Mouse (Mus musculus) limb, embryonic 14.5 days (tissue): ENCODE data around the gene Tspyl3. TPM values are rescaled to one million over a fixed set of nuclear protein-coding genes. Genes with fewer than 3 reads are reported as not detected.

Experiments used
- ATAC-seq: fragments of 200-750 bp; cut with Nextera tagmentation; 2 replicates; pipeline ENCODE4 v1.8.0; 2017; ENCODE audit warnings: low read depth, moderate number of reproducible peaks, moderate TSS enrichment; ENCODE audit not compliant: low FRiP score
- DNase-seq: peaks from one replicate; pipeline ENCODE4 v3.0.0-alpha.2; 2015; ENCODE audit warnings: low spot score
- H3K27ac ChIP-seq: fragments of 300-500 bp; sonication (generic); replicated peaks from 2 replicates; pipeline ENCODE4 v1.5.1; 2014; ENCODE audit warnings: low read depth, mild to moderate bottlenecking, low read length, moderate library complexity, mixed read lengths
- H3K27me3 ChIP-seq: fragments of 300-500 bp; sonication (generic); 2 replicates; pipeline ENCODE4 v1.6.1; 2014; ENCODE audit warnings: low read length, mixed read lengths; ENCODE audit not compliant: control insufficient read depth, insufficient read depth
- H3K36me3 ChIP-seq: fragments of 300-500 bp; sonication (generic); 2 replicates; pipeline ENCODE4 v1.6.1; 2014; ENCODE audit warnings: mild to moderate bottlenecking, low read length, moderate library complexity, mixed read lengths; ENCODE audit not compliant: control insufficient read depth, insufficient read depth
- H3K4me1 ChIP-seq: fragments of 300-500 bp; sonication (generic); 2 replicates; pipeline ENCODE4 v1.6.1; 2014; ENCODE audit warnings: antibody characterized with exemption, low read length, mixed read lengths; ENCODE audit not compliant: control insufficient read depth, insufficient read depth
- H3K4me2 ChIP-seq: fragments of 300-500 bp; sonication (generic); replicated peaks from 2 replicates; pipeline ENCODE4 v1.6.1; 2014; ENCODE audit warnings: low read depth, mild to moderate bottlenecking, low read length, moderate library complexity; ENCODE audit not compliant: severe bottlenecking
- H3K4me3 ChIP-seq: fragments of 300-500 bp; sonication (generic); replicated peaks from 2 replicates; pipeline ENCODE4 v1.5.1; 2014; ENCODE audit warnings: low read length
- H3K9ac ChIP-seq: fragments of 300-500 bp; sonication (generic); 2 replicates; pipeline ENCODE4 v1.6.1; 2014; ENCODE audit warnings: mild to moderate bottlenecking, low read depth, low read length, moderate library complexity; ENCODE audit not compliant: severe bottlenecking
- H3K9me3 ChIP-seq: fragments of 300-500 bp; sonication (generic); 2 replicates; pipeline ENCODE4 v1.6.1; 2016; ENCODE audit warnings: low read length; ENCODE audit not compliant: control insufficient read depth
- POLR2A ChIP-seq: fragments of 200-500 bp; IDR thresholded peaks from 2 replicates; pipeline ENCODE4 v1.8.0; 2012; ENCODE audit warnings: inconsistent platforms, mild to moderate bottlenecking, moderate library complexity, borderline replicate concordance; ENCODE audit not compliant: insufficient read depth, insufficient read length; ENCODE audit errors: extremely low read depth
- WGBS: fragments of 180-500 bp; shearing (Covaris S2); extraction: QIAGEN DNeasy Blood & Tissue Kit; methylation state at CpG from one replicate; pipeline ENCODE4 v1.1.7; 2014; 5-methylcytosine and 5-hydroxymethylcytosine counted together
- polyA plus RNA-seq, 2 experiments: library from polyadenylated mRNA; depleted of rRNA in 1 of 2; stranded (reverse) in 1 of 2; unstranded in 1 of 2; fragments of >200 nt; fragmentation: Nextera tagmentation in 1 of 2; extraction: Ambion mirVana in 1 of 2; gene quantifications; 2 replicates each; pipeline versions ENCODE4 v1.2.1 to v1.2.3; 2012 to 2014

Gene Tspyl3
- polyA plus RNA-seq, 2 experiments, result 13.1 to 13.3 TPM

DNA sequence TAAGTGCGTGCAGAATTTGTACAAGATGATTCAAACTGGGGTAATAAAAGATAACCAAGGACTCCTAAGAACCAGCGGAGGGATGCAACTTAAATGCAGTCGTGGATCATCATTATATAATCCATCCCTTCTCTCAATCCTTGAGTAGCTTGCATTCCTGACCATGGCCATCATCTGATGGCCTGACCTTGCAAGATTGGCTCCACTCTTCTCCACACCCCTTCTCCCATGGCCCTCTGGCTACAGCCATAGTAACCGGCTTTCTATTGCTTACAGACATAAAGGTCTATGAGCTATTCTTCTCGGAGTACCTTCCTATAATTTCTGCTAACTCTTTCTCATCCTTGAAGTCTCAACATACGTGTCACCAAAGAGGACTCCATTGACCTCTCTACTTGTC, 16.9 kb upstream of the Tspyl3 start:
- DNase-seq, result no peak
- Histone ChIP-seq H3K9me3 (no peaks in the 10 kb centered on the region), H3K4me3 (peak overlapping the region; percentile 98), H3K27me3 (no peaks in the 10 kb centered on the region), H3K36me3 (peaks cover 15% of the 10 kb centered on the region), H3K4me1 (peaks cover 21% of the 10 kb centered on the region), H3K27ac (no peak overlapping the region), H3K9ac (peak overlapping the region; percentile 96), H3K4me2 (peak overlapping the region; percentile 67)
- no peak for ATAC-seq
- no peak for TF ChIP-seq POLR2A
- 57% methylated on average over 6 of the region's 6 CpGs for WGBS

DNA sequence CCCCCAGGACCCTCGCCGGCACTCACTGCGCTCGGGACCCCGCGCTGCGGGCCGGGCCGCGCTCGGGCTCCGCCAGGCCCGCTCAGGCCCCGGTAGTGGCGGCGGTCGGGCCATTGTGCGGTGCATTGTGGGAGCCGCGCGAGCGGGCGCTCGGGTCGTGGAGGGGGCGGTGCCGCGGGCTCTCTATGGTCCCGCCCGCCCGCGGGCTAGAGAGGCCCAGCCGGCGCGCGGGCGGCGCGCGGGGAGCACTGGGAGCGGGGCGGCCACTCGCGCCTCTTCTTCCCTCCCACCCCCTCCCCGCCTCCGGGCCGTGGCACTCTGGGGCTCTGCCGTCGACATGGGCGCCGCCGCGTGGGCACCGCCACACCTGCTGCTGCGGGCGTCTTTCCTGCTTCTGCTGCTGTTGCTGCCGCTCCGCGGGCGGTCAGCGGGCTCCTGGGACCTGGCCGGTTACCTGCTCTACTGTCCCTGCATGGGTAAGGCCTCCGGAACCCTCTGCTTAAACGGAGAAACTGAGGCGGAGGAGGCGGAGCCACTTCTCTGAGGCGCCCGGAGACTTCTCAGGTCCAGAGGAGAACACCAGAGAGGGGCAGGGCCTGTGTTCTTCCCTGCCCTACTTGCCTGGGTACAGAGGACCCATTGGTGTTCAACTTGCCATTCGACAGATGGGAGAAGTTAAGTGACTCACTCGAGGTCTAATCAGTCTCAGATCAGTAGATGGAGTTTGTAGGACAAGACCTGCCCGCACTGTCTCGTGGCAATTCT, 16.2 kb upstream of the Tspyl3 start, which contains the start of the genes Plagl2 and Pofut1:
Gene Plagl2 (minus strand): TSS at position 177 of the 765 bp plus-strand sequence.
Gene Pofut1 (plus strand): TSS at position 284 of the 765 bp plus-strand sequence.
- peak; percentile 96 for ATAC-seq
- peak; percentile 44; the same call in 1 of the 2 replicates for TF ChIP-seq POLR2A

DNA sequence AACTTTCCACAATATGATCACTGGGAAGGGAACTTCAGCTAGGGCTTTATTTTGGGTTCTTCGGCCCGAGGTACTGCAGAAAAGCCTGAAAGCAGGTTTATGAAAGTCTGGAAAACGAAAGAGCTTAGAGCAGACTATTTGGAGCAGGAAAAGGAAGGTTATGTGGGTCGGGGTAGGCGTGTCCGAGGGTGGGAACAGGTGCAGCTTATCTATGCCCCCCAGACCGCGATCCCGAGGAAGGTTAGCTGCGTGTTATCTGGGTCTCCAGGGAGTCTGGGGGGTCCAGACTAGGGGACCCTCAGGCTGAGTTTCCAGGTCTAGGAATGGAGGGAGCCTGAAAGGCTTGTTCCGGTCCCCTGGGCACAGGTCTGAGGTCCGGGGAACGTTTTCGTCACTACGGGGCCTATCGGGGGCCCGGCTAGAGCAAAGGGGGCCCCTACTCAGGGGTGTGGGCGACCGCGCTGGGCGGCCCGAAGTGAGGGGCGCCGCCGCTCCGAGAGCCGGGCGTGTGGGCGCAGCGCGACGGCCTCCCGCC, 15.5 kb upstream of the Tspyl3 start:
- peak overlapping the region; percentile 67 for H3K4me2 ChIP-seq
- peak; percentile 61 for ATAC-seq
- TF ChIP-seq POLR2A, result no peak
- H3K36me3 ChIP-seq, result peaks cover 14% of the 10 kb centered on the region
- H3K27me3 ChIP-seq, result no peaks in the 10 kb centered on the region
- 1% methylated on average over 17 of the region's 33 CpGs for WGBS
- peaks cover 23% of the 10 kb centered on the region for H3K4me1 ChIP-seq
- H3K4me3 ChIP-seq, result peak overlapping the region; percentile 98
- H3K9me3 ChIP-seq, result no peaks in the 10 kb centered on the region
- H3K9ac ChIP-seq, result peak overlapping the region; percentile 96
- peak; percentile 17 for DNase-seq
- H3K27ac ChIP-seq, result peak overlapping the region; percentile 92

More for the DNA sequence above, 16.2 kb upstream of the Tspyl3 start, which contains the start of the genes Plagl2 and Pofut1:
- peak within 1 kb of the TSS; percentile 67 for H3K4me2 ChIP-seq
- peaks cover 23% of the 10 kb centered on the region for H3K4me1 ChIP-seq
- H3K4me3 ChIP-seq, result peak within 1 kb of the TSS; percentile 98
- peaks cover 15% of the 10 kb centered on the region for H3K36me3 ChIP-seq
- H3K9me3 ChIP-seq, result no peaks in the 10 kb centered on the region
- peak within 1 kb of the TSS; percentile 96 for H3K9ac ChIP-seq
- WGBS, result under 1% methylated on average over 52 of the region's 72 CpGs
- H3K27ac ChIP-seq, result peak within 1 kb of the TSS; percentile 92
- peak; percentile 93 for DNase-seq
- H3K27me3 ChIP-seq, result no peaks in the 10 kb centered on the region

DNA sequence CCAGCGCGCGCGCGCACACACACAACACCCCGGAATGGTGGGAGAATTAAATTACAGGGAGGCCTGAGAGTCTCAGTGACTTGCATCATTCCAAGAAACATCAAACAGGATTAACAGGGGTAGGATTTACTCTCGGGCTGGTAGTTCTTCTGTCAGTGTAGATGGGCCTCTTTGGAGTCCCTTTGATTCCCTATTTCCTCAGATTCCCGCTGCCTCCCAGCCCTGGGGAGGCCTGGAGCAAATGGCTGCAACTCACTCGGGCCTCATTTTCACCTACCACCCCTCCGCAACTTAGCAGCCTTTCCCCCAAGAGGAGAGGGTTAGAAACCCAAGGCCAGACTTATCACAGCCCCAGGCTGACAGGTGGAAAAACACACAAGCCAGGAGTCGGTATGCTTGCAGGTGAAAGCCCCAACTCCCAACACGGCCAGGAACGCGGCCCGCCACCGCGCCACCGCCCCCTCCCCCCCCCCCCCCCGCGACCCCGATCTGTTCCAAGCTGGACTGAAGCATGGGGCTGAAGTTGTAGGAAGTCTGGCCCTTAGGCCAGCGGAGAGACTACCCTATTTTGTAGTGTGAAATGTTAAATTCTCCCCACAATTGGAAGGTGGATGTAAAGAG, 14.7 kb upstream of the Tspyl3 start:
- peak overlapping the region; percentile 96 for H3K9ac ChIP-seq
- no peaks in the 10 kb centered on the region for H3K9me3 ChIP-seq
- H3K36me3 ChIP-seq, result peaks cover 16% of the 10 kb centered on the region
- 1% methylated on average over 20 of the region's 22 CpGs for WGBS
- no peak for DNase-seq
- H3K4me3 ChIP-seq, result peak overlapping the region; percentile 98
- ATAC-seq, result no peak
- H3K4me1 ChIP-seq, result peaks cover 23% of the 10 kb centered on the region
- no peak for TF ChIP-seq POLR2A
- H3K4me2 ChIP-seq, result peak overlapping the region; percentile 67
- H3K27ac ChIP-seq, result peak overlapping the region; percentile 92
- no peaks in the 10 kb centered on the region for H3K27me3 ChIP-seq

DNA sequence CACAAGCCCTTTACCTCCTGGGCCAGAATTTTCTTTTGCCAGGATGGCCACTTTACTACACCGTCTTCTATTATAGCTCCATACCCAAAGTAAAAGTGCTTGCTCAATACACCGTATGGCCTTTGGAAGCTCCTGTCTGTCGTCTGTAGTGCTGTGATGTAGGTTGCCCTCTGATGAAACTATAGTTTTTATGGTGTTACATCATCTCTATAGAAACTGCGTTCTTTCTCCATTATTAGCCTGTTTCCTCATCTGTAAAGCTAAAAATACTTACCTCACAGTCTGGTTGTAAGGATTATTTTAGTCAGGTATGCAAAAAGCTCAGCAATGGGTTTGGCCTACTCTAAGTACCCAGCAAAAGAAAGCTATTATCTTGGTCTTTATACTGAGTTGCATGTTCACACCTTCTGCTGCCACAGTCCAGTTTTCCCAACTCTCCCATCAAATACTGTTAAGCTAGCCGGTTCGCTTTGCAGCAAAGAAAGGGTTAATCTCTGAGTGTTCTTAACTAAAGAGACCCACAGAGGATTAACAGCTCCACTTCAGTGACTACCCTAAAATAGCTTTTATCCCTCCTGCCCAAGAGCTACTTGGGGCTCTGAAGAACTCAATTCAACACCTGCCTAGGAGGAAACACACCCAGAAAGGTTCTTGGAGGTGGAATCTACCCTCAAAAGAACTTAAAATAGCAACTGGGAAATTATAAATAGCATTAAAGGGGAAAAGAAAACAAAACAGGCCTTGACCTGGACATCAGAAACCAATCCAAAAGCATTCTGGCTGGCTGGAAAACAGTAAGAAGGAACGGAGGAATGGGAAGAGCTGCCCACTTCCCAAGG, 14.0 kb upstream of the Tspyl3 start:
- no peaks in the 10 kb centered on the region for H3K9me3 ChIP-seq
- H3K27me3 ChIP-seq, result no peaks in the 10 kb centered on the region
- peaks cover 23% of the 10 kb centered on the region for H3K4me1 ChIP-seq
- peaks cover 20% of the 10 kb centered on the region for H3K36me3 ChIP-seq
- H3K9ac ChIP-seq, result peak overlapping the region; percentile 96
- H3K4me2 ChIP-seq, result peak overlapping the region; percentile 67
- 58% methylated on average over 7 of the region's 7 CpGs for WGBS
- no peak for ATAC-seq
- DNase-seq, result no peak
- TF ChIP-seq POLR2A, result no peak
- H3K4me3 ChIP-seq, result peak overlapping the region; percentile 98
- no peak overlapping the region for H3K27ac ChIP-seq
